Mouse (Mus musculus) megakaryocyte, embryonic 14.5 days (primary cell): ENCODE results near the gene Tor4a. TPM values are rescaled to one million over a fixed set of nuclear protein-coding genes. Genes with fewer than 3 reads are reported as not detected.

Experiments
- H3K27me3 ChIP-seq: replicated peaks from 2 replicates; pipeline ENCODE3; 2012; ENCODE audit warnings: inconsistent platforms
- H3K36me3 ChIP-seq: replicated peaks from 2 replicates; pipeline ENCODE3; 2012; ENCODE audit warnings: low read length, inconsistent platforms, mixed read lengths
- H3K4me1 ChIP-seq: 2 replicates; pipeline ENCODE4 v1.6.1; 2012; ENCODE audit warnings: inconsistent platforms
- H3K4me3 ChIP-seq: replicated peaks from 2 replicates; pipeline ENCODE3; 2012; ENCODE audit warnings: moderate library complexity, mild to moderate bottlenecking, inconsistent platforms
- H3K9me3 ChIP-seq: 2 replicates; pipeline ENCODE4 v1.6.1; 2012; ENCODE audit warnings: inconsistent platforms
- FLI1 ChIP-seq: IDR thresholded peaks from 2 replicates; pipeline ENCODE4 v1.6.1; 2012; ENCODE audit warnings: low read length, inconsistent platforms, mixed read lengths
- GATA1 ChIP-seq: IDR thresholded peaks from 3 replicates; pipeline ENCODE4 v1.6.1; 2012; ENCODE audit warnings: mixed read lengths, low read length, inconsistent platforms, borderline replicate concordance
- polyA plus RNA-seq: library from polyadenylated mRNA; stranded (reverse); fragments of >175 nt; gene quantifications from 2 replicates; pipeline ENCODE4 v1.2.3, GENCODE M21; 2012; ENCODE audit warnings: low replicate concordance; ENCODE audit not compliant: insufficient read depth

Tor4a gene
- polyA plus RNA-seq = 10.3 and 14.6 TPM in 2 replicates

DNA sequence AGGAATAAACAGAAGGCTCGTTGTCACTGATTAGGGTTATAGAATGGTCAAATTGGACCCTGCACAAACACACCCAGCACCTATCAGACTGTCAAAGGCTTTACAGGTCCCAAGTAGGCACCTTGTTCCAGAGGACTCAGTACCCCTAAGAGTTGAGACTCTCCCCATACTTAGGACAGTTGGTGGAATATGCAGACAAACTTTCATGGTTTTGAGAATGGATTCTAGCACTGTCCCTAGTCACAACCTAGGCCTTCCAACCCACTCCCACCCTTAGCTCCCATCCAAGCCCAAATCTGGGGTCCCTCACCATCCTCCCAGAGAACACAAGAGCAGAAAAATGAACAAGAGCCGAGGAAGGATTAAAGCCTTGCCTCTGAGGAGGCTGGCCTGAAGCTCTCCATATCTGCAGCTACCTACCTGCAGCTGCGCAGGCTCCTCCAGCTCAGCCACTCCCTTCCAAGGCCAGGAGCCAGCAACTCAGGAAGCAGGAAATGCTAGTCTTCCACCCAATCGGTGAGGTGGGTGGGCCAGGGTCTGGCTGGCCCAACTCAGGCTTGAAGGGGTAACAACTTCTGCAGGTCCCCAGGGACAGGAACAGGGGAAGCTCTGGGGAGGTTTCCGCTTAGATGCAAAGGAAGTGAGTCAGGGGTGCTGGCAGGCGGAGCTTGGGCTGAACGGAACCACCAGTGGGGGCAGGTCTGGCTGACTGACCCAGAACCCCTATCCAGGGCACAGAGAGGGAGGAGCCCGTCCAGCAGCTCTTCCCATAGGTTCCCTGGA, at the start of gene Tor4a:
Gene Tor4a, minus strand, starts transcription at position 715 of the 783 bp plus-strand sequence.
- no peak for TF ChIP-seq GATA1
- peaks cover 89% of the 10 kb centered on the region for H3K4me1 ChIP-seq
- peak within 1 kb of the TSS; percentile 95 for H3K4me3 ChIP-seq
- H3K36me3 ChIP-seq = peaks cover 75% of the 10 kb centered on the region
- H3K27me3 ChIP-seq = no peaks in the 10 kb centered on the region
- no peaks in the 10 kb centered on the region for H3K9me3 ChIP-seq

DNA sequence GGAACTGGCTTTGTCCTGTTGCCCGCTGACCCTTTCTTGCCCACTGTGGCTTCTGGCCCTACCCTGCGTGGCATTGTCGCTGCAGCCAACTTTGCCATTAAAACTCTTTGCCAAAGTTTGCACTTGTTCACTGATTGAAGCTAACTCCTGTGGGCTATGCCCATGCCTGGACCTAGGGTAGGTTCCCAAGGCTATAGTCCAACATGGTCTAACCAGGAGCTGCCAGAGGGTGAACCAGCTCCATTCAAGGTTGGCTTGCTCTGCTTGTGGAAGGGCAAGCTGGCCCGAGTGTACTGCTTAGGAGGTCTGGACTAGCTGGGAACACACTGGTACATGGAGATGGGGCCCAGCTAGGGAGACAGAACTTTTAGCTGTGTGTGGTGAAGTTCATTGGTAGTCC, 47.5 kb upstream of the Tor4a start:
- H3K4me1 ChIP-seq = peaks cover 31% of the 10 kb centered on the region
- TF ChIP-seq FLI1 (no peak), GATA1 (no peak)
- H3K4me3 ChIP-seq = peak overlapping the region; percentile 57
- H3K9me3 ChIP-seq = no peaks in the 10 kb centered on the region
- peaks cover 51% of the 10 kb centered on the region for H3K36me3 ChIP-seq
- peaks cover 51% of the 10 kb centered on the region for H3K27me3 ChIP-seq

DNA sequence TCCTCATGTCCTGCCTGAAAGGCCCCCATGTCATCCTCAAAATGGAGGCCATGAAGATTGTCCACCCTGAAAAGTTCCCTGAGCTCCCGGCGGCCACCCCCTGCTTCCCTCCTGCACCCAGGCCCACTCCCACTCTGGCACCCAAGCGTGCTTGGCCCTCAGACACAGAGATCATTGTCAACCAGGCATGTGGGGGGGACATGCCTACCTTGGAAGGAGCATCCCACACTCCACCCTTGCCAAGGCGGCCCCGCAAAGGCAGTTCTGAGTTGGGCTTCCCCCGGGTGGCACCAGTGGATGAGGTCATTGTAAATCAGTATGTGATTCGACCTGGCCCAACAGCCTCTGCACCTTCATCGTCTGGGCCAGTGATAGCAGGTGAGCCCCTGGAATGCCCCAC, 46.7 kb upstream of the Tor4a start:
- Histone ChIP-seq H3K9me3 (no peaks in the 10 kb centered on the region), H3K4me3 (no peak overlapping the region), H3K4me1 (peaks cover 35% of the 10 kb centered on the region), H3K27me3 (peaks cover 56% of the 10 kb centered on the region), H3K36me3 (peaks cover 43% of the 10 kb centered on the region)
- TF ChIP-seq GATA1 = no peak
- TF ChIP-seq FLI1 = no peak

DNA sequence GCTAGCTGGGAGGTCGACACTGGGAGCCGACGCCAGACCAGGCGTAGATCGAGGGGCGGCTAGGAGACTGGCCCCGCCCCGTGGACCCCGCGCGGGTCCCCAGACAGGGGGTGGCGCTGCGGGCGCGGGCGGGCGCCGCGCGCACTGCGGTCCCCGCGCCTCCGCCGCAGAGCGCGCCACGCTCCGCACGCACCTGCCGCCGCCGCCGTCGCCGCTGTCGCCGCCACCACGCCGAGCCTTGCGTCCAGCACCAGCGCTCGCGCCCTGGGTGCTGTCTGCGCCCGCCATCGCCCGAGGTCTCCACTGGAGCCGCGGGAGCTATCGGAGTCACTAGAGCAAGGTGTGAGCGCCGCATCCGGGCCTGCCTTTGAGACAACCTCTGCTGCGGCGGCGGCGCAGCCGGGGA, 45.4 kb upstream of the Tor4a start, which contains the start of the genes Rnf208 and Cysrt1:
Gene Rnf208, plus strand, starts transcription at position 155 of the 406 bp plus-strand sequence.
Gene Cysrt1, minus strand, starts transcription at position 352 of the 406 bp plus-strand sequence.
- peak within 1 kb of the TSS; percentile 89 for H3K4me3 ChIP-seq
- peaks cover 38% of the 10 kb centered on the region for H3K4me1 ChIP-seq
- TF ChIP-seq GATA1 = no peak
- peaks cover 31% of the 10 kb centered on the region for H3K36me3 ChIP-seq
- H3K27me3 ChIP-seq = peaks cover 68% of the 10 kb centered on the region
- H3K9me3 ChIP-seq = no peaks in the 10 kb centered on the region

DNA sequence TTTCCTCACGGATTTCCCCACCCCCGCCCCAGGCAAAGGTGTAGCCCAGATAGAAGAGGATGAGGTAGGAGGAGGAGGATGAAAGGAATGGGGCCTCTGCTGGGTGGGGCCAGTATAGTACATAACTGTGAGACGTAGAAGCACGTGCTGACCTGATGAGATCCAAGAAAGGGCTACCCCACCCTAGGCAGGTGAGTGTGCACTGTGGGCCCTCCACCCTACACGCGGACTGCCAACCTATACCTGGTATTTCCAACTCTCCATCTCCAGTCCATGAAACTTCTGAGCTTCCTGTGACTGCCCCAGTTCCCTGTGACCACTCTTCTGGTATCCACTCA, 44.7 kb upstream of the Tor4a start:
- TF ChIP-seq FLI1 (no peak), GATA1 (no peak)
- H3K4me1 ChIP-seq = peaks cover 45% of the 10 kb centered on the region
- peaks cover 24% of the 10 kb centered on the region for H3K36me3 ChIP-seq
- H3K27me3 ChIP-seq = peaks cover 73% of the 10 kb centered on the region
- no peaks in the 10 kb centered on the region for H3K9me3 ChIP-seq
- peak overlapping the region; percentile 89 for H3K4me3 ChIP-seq

DNA sequence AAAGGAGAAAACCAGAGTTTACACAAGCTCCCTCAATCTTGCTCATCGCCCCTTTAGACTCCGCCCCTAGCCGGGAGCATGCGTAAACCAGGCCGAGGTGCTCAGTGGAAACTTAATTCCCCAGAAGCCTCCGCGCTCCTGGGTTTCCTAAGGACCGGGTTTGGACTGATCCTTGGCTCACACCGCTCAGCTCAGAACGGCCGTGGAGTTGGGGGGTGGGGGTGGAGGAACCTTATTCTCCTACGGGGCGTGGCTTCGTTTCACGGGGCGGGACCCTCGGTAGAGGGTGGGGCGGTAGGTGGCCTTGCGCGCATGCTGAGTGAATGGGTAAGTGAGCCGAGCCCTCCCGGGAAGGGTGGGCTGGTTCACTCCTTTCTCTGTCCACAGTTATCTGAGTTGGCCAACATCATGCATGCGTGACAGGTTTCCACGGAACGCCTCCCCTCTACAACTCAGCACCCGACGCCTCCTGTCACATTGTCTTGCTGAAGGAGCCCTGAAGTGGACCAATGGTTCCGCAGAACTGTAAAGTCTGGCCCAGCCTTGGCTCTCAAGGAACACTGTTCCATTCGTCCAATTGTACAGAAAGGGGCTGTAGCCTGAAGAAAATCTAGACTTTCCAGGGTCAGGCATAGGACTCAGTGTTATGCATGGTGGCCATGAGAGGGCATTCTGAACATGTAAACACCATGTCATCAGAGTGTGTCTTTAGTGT, 44.2 kb upstream of the Tor4a start:
- Histone ChIP-seq H3K4me1 (peaks cover 50% of the 10 kb centered on the region), H3K27me3 (peaks cover 79% of the 10 kb centered on the region), H3K4me3 (peak overlapping the region; percentile 89), H3K9me3 (no peaks in the 10 kb centered on the region), H3K36me3 (peaks cover 18% of the 10 kb centered on the region)
- no peak for TF ChIP-seq FLI1
- TF ChIP-seq GATA1 = no peak

DNA sequence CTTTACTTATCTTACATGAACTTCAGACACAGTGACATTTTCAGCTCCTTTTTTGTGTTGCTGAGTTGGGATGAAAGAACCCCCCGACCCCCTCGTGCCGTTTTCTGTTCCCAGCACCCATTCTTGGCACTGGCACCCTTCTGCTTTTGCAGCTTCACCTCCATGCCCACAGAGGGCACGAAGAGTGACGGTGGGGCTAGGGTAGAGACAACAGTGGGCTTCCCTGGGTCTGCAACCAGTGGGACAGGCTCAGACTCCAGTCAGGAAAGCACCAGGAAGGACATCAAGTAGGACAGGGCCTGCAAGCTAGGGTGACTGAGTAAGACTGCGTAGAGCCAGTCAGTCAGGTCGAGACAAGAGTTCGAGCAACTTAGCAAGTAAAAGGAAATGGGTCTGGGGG, 43.6 kb upstream of the Tor4a start:
- Histone ChIP-seq H3K36me3 (peaks cover 13% of the 10 kb centered on the region), H3K9me3 (no peaks in the 10 kb centered on the region), H3K4me1 (peaks cover 50% of the 10 kb centered on the region), H3K4me3 (peak overlapping the region; percentile 5), H3K27me3 (peaks cover 84% of the 10 kb centered on the region)
- TF ChIP-seq GATA1 (no peak), FLI1 (no peak)

DNA sequence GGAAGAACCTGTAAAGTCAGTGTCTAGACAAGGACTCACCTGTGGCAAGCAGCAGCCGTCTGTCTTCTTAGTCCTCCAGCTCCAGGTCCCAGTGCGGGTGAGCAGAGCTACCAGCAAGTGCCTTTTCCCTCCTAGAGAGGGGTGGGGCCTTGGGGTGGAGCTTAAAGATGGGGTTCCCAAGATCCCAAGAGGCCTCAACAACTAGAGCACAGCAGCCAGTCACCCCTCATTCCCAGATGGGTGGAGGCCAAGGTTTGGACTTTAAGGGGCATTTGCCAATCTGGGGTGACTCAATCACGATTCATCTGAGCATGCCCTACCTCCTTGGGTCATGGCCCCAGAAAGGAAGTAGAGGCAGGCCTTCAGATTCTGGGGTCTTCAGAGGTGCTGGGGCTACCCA, 43.1 kb upstream of the Tor4a start:
- Histone ChIP-seq H3K36me3 (peaks cover 8% of the 10 kb centered on the region), H3K9me3 (no peaks in the 10 kb centered on the region), H3K4me1 (peaks cover 50% of the 10 kb centered on the region), H3K27me3 (peaks cover 90% of the 10 kb centered on the region), H3K4me3 (no peak overlapping the region)
- TF ChIP-seq FLI1 = no peak
- TF ChIP-seq GATA1 = no peak

DNA sequence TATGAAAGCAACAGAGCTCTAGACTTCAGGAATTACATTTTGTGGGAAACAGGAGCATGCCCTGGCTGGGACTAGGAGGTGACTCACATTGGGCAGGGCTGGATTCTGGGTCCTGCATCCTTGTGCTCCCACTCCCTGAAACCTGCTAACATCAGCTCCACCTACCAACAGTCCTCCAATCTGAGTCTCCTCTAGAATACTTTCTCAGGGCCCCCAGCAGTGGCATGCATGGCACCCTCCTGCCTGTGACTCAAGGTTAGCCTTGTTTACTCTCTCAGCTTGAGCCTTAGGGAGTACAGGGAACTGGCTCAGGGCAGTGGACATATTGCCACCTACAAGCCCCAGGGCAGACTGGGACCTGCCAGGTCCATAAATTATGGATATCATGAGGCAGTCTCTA, 41.4 kb upstream of the Tor4a start:
- peaks cover 93% of the 10 kb centered on the region for H3K27me3 ChIP-seq
- TF ChIP-seq GATA1 (no peak), FLI1 (no peak)
- H3K4me1 ChIP-seq = peaks cover 59% of the 10 kb centered on the region
- no peaks in the 10 kb centered on the region for H3K9me3 ChIP-seq
- H3K4me3 ChIP-seq = no peak overlapping the region
- no peaks in the 10 kb centered on the region for H3K36me3 ChIP-seq

DNA sequence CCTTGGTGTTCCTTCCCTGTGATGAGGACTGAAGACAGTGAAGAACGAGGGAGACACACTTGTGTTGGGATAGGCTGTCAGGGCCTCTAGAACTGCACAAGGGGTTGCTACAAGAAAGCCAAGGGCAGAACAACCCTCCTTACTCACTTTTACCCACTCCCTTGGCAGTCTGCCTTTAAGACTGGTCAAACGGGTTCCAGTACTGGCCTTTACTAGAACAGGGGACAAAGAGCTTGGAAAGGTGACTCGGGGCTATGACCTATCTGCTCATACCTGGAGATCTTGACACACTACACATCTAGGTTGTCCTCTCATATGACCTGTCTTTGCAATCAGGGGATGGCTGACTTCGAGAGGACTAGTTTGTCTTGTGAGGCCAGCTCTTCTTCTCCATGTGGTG, 40.8 kb upstream of the Tor4a start:
- Histone ChIP-seq H3K36me3 (no peaks in the 10 kb centered on the region), H3K4me1 (peaks cover 54% of the 10 kb centered on the region)

More for the DNA sequence above, 40.8 kb upstream of the Tor4a start:
- Histone ChIP-seq H3K9me3 (no peaks in the 10 kb centered on the region), H3K27me3 (peaks cover 93% of the 10 kb centered on the region), H3K4me3 (no peak overlapping the region)
- TF ChIP-seq GATA1 (no peak), FLI1 (no peak)
